Mouse (Mus musculus): ENCODE data around the gene Ubac2.

The Ubac2 gene

GRCm38 (mm10) chr14:121951399-121952045 lies 73.1 kb downstream of the Ubac2 start:
- DNase-seq (ENCODE audit: low spot score), result no peak

- DNase-seq (ENCODE audit: low spot score), result no peak
These were observed 73.6 kb downstream of the Ubac2 start for GRCm38 (mm10) chr14:121952046-121952400.

DNA sequence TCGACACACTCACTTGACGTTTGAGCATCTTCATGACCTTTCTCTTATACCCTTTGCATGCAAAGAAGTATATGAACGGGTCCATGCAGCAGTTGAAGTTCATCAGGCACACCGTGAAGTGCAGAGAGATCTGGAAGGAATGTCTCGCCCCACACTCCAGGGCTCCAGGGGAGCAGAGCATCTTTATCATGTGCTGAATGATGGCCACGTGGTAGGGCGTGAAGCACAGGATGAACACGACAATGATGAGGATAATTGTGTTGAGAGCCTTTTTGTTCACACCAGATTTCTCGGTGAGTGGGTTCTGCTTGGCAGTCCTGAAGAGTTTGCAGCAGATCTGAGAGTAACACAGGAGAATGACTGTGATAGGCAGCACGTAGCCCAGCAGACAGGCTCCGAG lies 75.7 kb downstream of the Ubac2 start:
- DNase-seq (ENCODE audit: low spot score), result no peak

GRCm38 (mm10) chr14:121954608-121955007 lies 76.2 kb downstream of the Ubac2 start:
- DNase-seq (ENCODE audit: low spot score), result no peak

DNA sequence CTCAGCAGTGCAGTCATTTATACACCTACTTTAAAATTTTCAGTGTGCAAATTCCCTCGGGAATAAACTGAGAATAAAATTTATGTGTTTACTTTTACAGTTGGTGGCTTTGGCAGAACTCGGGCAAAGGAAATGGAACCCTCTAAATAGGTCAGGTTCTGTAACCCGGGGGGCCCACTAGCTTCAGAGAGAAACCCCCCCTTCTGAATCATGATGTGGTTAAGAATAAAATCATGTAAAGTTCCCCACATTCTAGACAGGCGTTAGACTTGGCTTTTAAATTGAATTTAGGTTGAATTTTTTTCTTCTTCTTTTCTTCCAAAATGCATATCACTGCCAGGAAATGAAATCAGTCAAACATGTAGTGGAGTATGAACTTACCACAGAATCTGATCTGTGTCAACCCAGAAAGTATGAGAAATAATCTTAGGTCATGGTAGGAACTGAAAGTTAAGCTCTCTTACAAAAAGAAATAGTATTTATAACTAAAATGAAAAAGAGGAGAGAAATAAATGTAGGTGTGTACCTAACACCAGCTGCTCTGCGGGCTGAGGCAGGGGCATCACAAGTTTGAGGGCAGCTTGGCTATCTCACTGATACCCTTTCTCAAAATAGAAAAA lies 76.9 kb downstream of the Ubac2 start:
- no peak for DNase-seq (ENCODE audit: low spot score)

DNA sequence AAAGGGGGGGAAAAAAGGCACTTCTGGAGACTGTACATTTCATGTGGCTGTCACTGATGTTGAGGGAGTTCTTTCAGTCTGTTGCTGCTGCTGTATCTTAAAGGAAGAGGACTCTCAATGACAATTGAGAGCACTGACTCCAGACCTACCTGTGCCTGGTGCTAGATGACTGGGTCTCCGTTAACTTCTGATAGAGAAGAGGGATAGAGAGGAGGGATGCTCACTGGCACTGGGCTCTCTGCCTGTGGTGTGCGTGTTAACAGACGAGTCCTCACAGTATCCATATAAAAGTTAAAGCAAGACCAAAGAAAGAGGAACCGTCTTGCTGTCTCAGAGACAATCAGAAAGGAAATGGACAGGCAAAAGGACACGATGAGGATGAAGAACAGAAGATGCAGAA lies 77.9 kb downstream of the Ubac2 start:
- DNase-seq (ENCODE audit: low spot score), result no peak

- DNase-seq (ENCODE audit: low spot score), result no peak
These were observed 78.9 kb downstream of the Ubac2 start for GRCm38 (mm10) chr14:121957176-121957871.

DNA sequence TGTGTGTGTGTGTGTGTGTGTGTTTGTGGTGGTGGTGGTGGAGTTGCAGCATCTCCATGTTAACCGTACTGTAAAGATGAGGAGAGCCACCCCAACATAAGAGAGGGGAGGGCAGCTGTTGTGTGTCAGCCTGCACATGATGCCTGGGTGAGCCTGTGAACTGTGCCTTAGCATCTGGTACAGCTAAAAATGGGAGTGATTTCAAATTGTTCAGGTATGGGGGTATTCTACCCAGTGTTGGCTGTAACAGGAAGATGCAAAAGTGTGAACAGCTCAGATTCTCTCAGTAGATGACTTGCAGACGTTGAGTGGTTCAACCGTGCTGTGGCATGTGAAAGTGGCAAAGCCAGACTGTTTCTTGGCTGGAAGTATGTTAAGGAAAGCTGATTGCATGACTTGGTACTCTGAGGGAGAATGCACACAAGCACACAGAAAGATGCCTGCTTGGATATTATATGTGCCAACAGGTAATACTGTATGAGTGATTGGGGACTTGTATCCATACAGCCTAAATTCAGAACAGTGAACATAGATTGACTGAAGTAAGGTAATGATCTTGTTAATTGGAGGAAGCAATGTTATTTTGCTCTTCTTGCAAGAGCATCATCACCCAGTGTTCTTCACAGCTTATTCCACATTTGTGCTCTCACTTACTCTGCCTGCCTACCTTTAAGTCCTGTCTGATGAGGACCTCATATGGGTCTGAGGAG lies 79.8 kb downstream of the Ubac2 start:
- DNase-seq (ENCODE audit: low spot score), result no peak

- no peak for DNase-seq (ENCODE audit: low spot score)
These were observed 80.5 kb downstream of the Ubac2 start for GRCm38 (mm10) chr14:121958751-121959537.

GRCm38 (mm10) chr14:121959538-121959980 lies 81.1 kb downstream of the Ubac2 start:
- no peak for DNase-seq (ENCODE audit: low spot score)

- no peak for DNase-seq (ENCODE audit: low spot score)
These were observed 81.6 kb downstream of the Ubac2 start for GRCm38 (mm10) chr14:121960031-121960430.

DNA sequence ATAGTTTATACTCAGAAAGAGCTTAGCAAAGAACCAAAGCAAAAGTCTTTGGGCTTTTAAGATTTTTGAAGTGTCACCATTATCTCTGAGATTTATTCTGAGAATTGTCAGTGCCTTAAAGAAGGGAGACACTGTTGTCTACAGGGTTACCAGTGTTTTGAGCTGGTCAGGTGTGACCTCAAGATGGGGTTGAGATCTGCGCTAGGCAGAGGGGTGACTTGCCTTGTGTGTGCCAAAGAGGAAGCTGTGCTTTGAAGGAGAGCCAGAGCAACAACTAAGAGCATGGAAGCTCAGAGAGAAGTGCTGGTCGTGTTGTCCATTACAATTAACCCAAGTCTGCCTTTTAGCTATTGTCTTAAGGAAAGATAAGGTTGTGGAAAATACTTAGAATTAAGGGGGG lies 82.1 kb downstream of the Ubac2 start:
- no peak for DNase-seq (ENCODE audit: low spot score)

DNA sequence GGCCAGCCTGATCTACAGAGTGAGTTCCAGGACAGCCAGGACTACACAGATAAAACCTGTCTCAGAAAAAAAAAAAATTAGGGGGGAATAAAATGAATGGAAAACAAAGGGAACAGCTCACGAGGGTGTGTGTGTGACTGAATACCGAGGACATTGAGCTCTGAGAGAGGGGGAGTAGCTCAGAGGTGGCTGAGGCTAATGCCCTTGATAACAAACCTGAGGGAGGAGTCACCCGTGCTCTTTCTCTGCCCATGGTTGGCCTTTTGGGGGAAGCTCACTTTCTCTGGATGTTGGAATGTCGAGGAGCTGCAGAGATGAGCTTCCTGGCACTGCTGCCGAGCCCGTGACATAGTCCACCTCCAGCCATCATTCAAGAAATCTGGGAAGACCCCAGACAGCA lies 82.6 kb downstream of the Ubac2 start:
- DNase-seq (ENCODE audit: low spot score), result no peak

- DNase-seq (ENCODE audit: low spot score), result no peak
These were observed 83.2 kb downstream of the Ubac2 start for GRCm38 (mm10) chr14:121961496-121962127.

DNA sequence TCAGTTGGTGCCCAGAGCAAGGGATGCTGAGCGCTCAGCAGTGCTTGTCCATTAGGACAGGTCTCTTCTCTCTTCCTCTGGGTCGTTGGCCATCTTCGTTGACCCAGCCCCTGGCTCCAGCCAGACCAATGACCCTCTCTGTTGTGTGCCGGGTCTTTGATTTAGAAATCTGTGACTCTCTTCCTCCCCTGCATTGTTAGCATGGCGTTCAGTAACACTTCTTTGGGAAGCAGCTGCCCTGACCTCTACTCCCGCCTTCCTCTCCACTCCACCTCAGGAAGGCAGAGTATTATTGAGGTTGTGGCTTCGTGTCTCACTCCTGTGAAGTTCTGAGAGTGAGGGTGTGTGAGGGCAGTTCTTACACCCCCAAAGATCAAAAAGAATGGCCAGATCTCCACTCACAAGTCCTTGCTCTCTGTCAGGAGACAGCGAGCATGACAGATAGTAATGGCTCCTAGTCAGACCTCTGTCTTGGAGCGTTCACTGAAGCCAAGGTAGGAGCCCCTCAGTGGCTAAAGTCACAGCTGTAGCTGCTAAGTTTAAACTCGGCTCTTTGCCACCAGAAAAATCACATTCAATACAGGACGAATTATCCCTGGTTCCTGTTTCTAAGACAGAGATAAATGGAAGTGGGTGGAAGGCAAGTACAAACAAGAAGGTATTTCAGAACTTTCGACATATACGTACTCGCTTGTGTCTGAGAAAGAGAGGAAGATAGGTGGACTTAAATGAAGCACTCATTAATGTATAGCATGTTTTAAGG lies 83.9 kb downstream of the Ubac2 start:
- DNase-seq (ENCODE audit: low spot score), result no peak

DNA sequence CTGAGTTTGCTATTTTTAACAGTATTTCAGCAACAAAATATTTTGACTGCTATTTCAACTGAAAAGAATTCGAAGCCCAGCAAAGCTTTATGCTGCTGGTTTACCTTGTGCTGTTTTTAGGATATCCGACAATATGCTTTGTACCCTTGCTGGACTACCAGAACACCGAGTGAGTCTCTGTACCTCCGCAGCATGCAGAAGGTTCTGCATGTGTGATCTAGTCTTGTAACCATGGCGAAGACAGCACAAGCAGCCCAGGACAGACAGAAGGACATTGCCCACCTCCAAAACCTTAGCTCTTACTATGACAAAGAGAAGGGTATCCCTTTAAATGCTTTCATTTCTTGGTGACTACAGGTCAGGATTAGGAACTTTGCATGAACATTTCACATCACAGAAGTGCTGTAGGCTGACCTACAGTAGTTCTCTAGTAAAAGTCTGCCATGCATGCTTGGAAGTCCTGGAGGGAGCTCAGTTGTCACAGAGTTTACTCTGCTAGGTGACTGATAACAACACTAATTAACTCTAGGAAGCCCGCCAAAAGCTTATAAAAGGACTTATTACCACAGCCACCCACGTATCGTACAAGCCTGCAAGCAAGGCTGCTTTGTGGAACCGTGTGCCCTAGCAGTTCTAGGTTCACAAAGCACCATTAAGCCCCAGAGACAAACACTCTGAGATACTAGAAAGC lies 85.0 kb downstream of the Ubac2 start:
- no peak for DNase-seq (ENCODE audit: low spot score)

DNA sequence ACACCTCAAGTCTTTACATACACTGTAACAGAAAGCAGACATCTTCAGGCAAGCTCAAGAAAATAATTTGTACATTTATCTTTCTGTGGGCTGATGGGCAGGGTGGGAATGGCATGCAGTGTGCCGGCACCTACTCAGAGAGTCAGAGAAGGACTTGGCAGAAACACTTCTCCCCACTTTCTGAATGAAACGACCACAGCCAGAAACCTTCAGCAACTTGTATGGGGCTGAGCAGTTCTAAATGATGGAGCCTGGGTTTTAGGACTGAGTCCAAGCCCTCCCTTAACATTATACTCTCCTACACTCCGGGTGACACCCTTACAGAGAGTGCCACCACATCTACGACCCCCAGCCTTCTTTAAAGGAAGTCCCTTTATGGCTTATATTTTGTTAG lies 85.5 kb downstream of the Ubac2 start:
- no peak for DNase-seq (ENCODE audit: low spot score)

- DNase-seq (ENCODE audit: low spot score), result no peak
These were observed 86.6 kb downstream of the Ubac2 start, which contains the start of gene Gpr183 for GRCm38 (mm10) chr14:121964990-121965389. Gene Gpr183 (minus strand): TSS chr14:121965195.

DNA sequence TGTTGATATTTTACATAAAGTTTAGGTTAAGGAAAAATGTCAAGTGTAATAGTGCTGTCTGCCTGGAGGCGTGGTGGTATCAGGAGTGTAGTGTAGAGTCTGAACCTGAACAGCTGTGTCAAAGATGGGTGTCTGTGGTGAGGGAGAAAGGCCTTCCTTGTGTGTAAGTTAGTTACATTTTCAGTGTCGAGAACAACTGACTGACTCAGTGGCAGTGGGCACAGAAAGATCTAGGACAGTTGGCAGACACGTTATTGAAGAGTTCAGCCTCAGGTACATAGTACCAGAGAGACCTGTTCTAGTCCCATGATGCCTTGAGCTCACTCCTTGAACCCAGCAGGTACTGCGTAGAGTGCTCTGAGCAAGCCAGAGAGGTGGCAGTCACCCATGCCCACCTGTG lies 87.0 kb downstream of the Ubac2 start:
- DNase-seq (ENCODE audit: low spot score), result no peak

DNA sequence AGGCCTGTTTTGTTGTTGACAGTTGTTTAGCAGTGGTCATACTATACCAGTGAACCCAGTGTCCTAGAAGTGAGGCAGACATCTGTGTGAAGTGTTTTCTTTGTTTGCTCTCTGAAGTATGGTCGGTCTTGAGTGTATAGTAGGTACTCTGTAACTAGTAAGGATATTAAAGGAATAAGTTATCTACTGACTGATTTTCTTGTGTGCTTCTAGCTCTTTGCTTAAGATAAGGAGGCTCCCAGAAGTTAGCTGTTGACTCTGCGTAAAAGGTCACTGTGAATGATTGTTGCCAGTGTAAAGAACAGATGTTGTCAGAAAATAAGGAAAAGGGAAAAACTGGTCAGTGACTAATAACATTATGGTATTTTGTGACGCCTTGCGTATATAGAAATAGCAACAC lies 88.7 kb downstream of the Ubac2 start:
- DNase-seq (ENCODE audit: low spot score), result no peak
